Mouse (Mus musculus) mouse trophoblast stem cell (cell line): ENCODE data around the gene Steap3.

Source experiments
- in situ Hi-C, 2 experiments: fragments of 300-500 bp; cut with MseI, MboI; formaldehyde crosslinking; loops; 2 replicates in 1 of 2; 3 replicates in 1 of 2; pipeline ENCODE4 v1.15.1; 2025

The Steap3 gene

GRCm38 (mm10) chr1:120198151-120198550 is 74.4 kb downstream of the Steap3 start:
- in situ Hi-C loops, result no loop called here

GRCm38 (mm10) chr1:120197189-120197588 is 75.3 kb downstream of the Steap3 start:
- in situ Hi-C loops, result no loop called here

DNA sequence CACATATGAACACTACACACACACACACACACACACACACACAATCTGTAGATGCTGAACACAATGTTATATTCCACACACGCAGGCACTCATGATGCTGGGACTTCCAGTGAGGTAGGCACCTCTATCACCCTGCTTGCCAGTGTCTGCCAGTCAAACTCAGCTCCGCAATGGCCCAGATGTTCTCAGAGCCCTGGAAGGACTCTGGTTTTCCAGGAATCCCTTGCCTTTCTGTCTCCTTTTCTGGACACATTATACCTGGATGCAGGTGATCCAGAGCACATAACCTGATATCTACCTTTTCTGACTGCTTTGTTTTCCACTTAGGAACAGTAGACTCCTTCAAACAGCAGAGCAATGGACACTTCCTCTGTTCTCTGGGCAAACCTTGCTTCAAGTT is 75.8 kb downstream of the Steap3 start:
- in situ Hi-C loops, result no loop called here

GRCm38 (mm10) chr1:120195947-120196346 is 76.6 kb downstream of the Steap3 start:
- in situ Hi-C loops, result no loop called here

DNA sequence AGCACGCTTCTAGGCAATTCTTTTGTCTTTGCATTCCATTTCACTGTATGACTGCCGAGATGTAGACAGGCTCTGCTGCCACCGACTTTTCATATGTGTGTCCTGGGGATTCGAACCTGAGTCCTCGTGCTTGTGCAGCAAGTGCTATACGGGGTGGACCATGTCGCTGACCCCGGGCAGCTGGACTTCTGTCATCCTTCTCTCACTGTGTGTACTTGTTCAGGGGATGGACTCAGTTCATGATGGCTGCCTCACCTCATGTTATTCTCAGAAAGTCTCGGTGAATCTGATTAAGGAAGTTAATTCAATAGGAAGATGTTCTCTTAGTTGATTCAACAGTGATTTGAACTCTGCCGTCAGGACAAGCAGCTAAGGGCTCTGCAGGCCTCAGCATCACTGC is 78.9 kb downstream of the Steap3 start:
- in situ Hi-C loops, result no loop called here

GRCm38 (mm10) chr1:120192321-120192720 is 80.2 kb downstream of the Steap3 start:
- in situ Hi-C loops, result no loop called here

DNA sequence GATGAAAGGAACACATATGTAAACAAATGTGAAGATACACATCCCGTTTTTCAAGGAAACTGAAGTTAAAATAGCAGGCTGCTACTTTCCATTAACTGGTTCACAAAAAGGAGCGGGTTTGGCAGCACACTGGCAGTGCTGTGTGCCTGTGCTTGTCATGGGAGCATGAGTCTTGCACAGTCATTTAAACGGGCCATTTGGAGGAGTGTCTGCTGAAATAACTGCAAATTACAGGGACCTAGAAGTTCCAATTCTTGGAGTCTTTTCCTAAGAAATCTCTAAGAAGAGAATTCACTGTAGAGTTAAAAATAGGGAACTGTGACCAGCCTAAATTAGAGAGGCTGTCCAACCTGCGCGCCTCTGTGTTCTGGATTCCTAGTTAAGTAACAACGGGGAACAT is 81.6 kb downstream of the Steap3 start:
- in situ Hi-C loops, result no loop called here

- in situ Hi-C loops, result no loop called here
Observed at GRCm38 (mm10) chr1:120190300-120190699, 82.2 kb downstream of the Steap3 start.

DNA sequence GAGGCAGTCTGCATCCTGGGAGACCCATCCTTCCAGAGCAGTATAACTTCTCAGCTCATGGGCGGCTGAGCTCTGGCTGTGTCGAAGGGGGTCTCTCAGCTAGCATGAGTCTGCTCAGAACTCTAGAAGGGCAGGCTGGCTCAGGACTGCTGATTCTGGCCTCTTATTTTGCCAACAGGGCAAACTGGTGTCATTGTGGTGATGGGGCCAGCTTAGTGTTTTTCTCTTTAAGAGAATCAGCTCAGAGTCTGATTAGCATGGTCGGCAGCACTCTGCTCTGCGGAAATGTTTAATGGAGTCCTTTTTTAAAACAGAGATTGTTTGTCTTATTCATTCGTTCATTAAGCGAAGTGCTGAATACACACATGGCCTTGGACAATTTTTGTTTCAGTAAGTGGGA is 83.3 kb downstream of the Steap3 start:
- in situ Hi-C loops, result no loop called here

- in situ Hi-C loops, result no loop called here
Observed at GRCm38 (mm10) chr1:120187059-120187458, 85.4 kb downstream of the Steap3 start.

DNA sequence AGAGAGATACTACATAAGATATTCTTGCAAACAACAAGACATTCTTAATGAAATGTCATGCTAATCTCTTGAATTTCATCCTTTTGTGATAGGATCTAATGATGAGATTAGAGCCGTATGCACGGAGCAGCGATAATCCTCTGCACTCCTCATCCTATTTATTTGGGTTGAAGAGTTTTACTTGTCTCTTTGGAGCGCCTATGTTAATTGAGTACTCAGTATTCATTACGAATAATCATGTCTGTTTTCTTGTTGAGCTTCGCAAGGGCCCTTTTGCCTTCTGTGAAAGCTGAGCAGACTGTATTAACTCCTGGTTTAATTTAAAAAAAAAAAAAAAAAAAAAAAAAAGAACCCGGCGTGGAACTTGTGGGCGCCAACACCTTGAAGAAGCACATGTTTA is 85.8 kb downstream of the Steap3 start:
- in situ Hi-C loops, result no loop called here

GRCm38 (mm10) chr1:120186204-120186603 is 86.3 kb downstream of the Steap3 start:
- in situ Hi-C loops, result no loop called here

DNA sequence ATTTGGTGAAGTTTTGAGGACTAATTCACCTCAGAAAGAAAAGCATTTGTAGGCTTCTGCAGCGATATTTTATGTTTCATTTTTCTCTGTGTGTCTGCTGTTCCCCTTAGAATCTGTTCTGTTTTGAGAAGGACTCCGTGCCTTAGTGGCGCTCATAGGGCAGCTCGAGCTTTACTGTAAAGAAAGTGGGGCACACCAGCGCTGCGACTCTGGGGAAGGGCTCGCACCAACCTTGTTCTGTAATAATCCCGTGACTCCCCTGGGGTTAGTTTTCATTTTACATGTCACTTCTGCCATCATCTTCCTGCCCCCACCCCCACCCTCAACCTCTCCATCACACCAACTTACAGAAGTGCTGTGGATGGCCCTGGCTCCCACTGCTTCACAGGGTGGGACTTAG is 95.4 kb downstream of the Steap3 start:
- in situ Hi-C loops, result loop anchor here (10.0 kb wide), 1 partner anchor 378 kb away; no protein-coding TSS in a partner anchor

DNA sequence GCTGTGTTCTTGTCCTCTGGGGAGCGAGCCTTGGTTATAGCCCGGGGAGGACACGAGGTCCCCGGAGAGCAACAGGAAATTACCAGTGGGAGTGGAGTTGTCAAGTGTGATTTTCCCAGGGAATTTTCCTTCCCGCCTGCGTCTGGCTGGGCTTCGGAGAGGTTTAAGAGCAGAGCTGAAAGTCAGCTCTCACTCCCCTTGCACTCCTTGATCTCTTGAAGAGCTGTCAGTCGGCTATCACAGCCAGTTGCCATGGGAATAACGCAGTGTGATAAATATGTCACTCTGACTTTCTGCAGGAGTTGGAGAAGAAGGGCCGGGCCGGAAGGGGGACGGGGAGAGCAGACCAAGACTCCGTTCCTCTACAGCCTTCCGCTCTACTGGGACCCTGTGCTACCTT is 96.2 kb downstream of the Steap3 start:
- in situ Hi-C loops, result loop anchor here (10.0 kb wide), 1 partner anchor 378 kb away; no protein-coding TSS in a partner anchor

DNA sequence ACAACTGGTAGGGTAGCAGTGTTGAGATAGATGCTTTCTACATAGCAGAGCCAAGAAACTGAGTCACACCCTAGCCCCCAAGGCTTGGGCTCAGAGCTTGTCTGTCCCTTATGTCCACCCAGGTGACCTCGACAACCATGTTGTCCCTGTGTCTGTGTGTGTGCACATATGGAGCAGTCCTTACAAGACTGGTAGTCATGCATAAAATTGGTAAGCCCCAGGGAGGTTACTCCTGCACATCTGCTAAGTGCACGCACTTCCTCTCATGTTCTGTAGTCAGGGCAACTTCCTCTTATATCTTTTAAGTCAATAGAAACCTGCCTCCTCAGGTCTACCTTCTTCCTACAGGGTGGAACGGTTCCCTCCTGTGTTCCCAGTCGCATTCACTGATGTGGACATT is 97.5 kb downstream of the Steap3 start:
- in situ Hi-C loops, result loop anchor here (10.0 kb wide), 1 partner anchor 380 kb away; no protein-coding TSS in a partner anchor

GRCm38 (mm10) chr1:120171819-120172521 is 100.5 kb downstream of the Steap3 start:
- in situ Hi-C loops, result loop anchor here (10.0 kb wide), 1 partner anchor 383 kb away; no protein-coding TSS in a partner anchor

GRCm38 (mm10) chr1:120170307-120170706 is 102.2 kb downstream of the Steap3 start:
- in situ Hi-C loops, result loop anchor here (10.0 kb wide), 1 partner anchor 384 kb away; no protein-coding TSS in a partner anchor

DNA sequence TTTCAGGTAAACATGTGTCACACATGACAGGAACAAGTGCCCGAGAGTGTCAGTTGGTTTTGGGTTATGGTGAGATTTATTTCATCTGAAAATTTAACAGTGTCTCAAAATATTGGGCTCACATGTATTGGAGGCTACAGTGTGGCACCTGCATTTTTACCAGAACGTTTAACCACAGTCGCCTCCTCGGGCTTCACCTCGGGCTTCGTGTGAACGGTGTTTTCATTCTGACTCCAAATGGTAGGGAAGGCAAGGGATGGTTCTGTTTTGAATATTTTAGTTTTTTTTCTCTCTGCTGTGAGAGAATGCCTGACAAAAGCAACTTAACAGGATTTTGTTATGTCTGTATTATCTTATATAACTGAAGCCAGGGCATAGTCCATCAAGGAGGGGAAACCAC is 103.8 kb downstream of the Steap3 start:
- in situ Hi-C loops, result no loop called here

DNA sequence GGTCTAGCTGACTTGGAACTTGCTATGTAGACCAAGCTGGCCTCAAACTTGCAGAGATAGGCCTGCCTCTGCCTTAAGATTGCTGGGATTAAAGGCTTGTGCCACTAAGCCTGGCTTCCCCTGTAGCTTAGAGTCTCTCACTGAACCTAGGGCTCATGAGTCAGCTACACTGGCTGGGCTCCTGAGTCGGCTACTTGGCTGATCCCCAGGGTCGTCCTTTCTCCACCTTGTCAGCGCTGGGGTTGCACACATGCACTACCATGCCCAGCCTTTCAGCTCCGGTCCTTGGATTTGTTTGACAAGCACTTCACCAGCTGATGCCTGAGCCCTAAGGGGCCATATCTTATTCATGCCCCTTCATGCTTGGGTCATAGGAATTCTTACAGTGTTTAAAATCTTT is 104.5 kb downstream of the Steap3 start:
- in situ Hi-C loops, result no loop called here

- in situ Hi-C loops, result no loop called here
Observed at GRCm38 (mm10) chr1:120162616-120163015, 109.9 kb downstream of the Steap3 start.

DNA sequence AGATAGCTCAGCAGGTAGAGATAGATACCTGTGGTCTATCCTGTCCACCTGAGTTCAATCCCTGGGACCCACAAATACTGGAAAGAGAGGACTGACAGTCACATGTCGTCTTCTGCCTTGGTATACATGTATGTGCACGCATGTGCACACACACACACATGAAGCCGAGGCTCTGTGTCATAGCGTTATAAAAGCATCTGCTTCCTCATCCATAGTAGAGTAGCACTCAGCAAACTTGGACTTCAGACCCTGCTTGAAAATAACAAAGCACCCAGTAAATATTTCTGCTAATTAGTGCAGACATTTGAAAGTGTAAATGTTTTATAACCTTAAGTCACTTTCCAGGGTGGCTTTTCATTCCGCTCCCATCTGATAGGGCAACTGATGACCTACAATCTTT is 111.0 kb downstream of the Steap3 start:
- in situ Hi-C loops, result no loop called here

GRCm38 (mm10) chr1:120158474-120159127 is 113.9 kb downstream of the Steap3 start:
- in situ Hi-C loops, result loop anchor here in 1 of 2 experiments (10.0 kb wide), 1 partner anchor 134 kb away; no protein-coding TSS in a partner anchor

- in situ Hi-C loops, result loop anchor here in 1 of 2 experiments (10.0 kb wide), 1 partner anchor 131 kb away; no protein-coding TSS in a partner anchor
Observed at GRCm38 (mm10) chr1:120155325-120155724, 117.2 kb downstream of the Steap3 start.
